Mouse (Mus musculus): Measurements from ENCODE around the gene Ccdc185.

- TF ChIP-seq POLR2A (IDR thresholded peaks at IDR 0.05; ENCODE audit: borderline replicate concordance, extremely low read depth, insufficient read depth, insufficient read length, poor library complexity, severe bottlenecking) (no peak), CTCF (IDR thresholded peaks at IDR 0.05; ENCODE audit: borderline replicate concordance, extremely low read depth, insufficient read depth, insufficient read length) (peak; percentile 28; the same call in 1 of the 2 replicates)
Observed at GRCm38 (mm10) chr1:182787030-182787429, 38.0 kb upstream of the Ccdc185 start.
